Mouse (Mus musculus): Measurements from ENCODE around the gene Ndufs5. TPM values are rescaled to one million over a fixed set of nuclear protein-coding genes. Genes with fewer than 3 reads are reported as not detected.
A peak's percentile ranks its signal among the peaks of the same experiment; 100 is the strongest.

The Ndufs5 gene
- 352 and 406 TPM in 2 replicates for polyA plus RNA-seq (2015; fragmentation: Nextera tagmentation; extraction: Ambion mirVana)

- Histone ChIP-seq H3K4me1 (peaks cover 10% of the 10 kb centered on the region), H3K36me3 (ENCODE audit: poor library complexity, severe bottlenecking) (peaks cover 26% of the 10 kb centered on the region), H3K27me3 (no peaks in the 10 kb centered on the region), H3K4me3 (peak within 1 kb of the TSS; percentile 87), H3K9ac (peak within 1 kb of the TSS; percentile 93), H3K9me3 (replicated peaks) (no peaks in the 10 kb centered on the region), H3K27ac (peak within 1 kb of the TSS; percentile 52; the same call in 1 of the 2 replicates), H3K4me2 (peak within 1 kb of the TSS; percentile 86)
- ATAC-seq: peak; percentile 98
- WGBS: under 1% methylated on average over 40 of the region's 40 CpGs
Measured at GRCm38 (mm10) chr4:123717574-123718433, at the start of gene Ndufs5. Gene Ndufs5, minus strand, starts transcription at chr4:123718202.

- Histone ChIP-seq H3K27ac (no peak overlapping the region), H3K9ac (no peak overlapping the region), H3K27me3 (no peaks in the 10 kb centered on the region), H3K36me3 (ENCODE audit: poor library complexity, severe bottlenecking) (no peaks in the 10 kb centered on the region), H3K4me3 (no peak overlapping the region), H3K4me2 (no peak overlapping the region), H3K4me1 (no peaks in the 10 kb centered on the region), H3K9me3 (replicated peaks) (no peaks in the 10 kb centered on the region)
- no peak for ATAC-seq
- WGBS: 87% methylated on average over 6 of the region's 6 CpGs
Measured at GRCm38 (mm10) chr4:123765071-123765470, 47.1 kb upstream of the Ndufs5 start.

GRCm38 (mm10) chr4:123758306-123758705 is 40.3 kb upstream of the Ndufs5 start:
- Histone ChIP-seq H3K4me3 (no peak overlapping the region), H3K9ac (no peak overlapping the region), H3K27me3 (no peaks in the 10 kb centered on the region), H3K4me1 (no peaks in the 10 kb centered on the region), H3K36me3 (ENCODE audit: poor library complexity, severe bottlenecking) (no peaks in the 10 kb centered on the region), H3K27ac (no peak overlapping the region), H3K4me2 (no peak overlapping the region), H3K9me3 (replicated peaks) (no peaks in the 10 kb centered on the region)
- ATAC-seq: no peak
- WGBS: 63% methylated on average over 4 of the region's 4 CpGs

DNA sequence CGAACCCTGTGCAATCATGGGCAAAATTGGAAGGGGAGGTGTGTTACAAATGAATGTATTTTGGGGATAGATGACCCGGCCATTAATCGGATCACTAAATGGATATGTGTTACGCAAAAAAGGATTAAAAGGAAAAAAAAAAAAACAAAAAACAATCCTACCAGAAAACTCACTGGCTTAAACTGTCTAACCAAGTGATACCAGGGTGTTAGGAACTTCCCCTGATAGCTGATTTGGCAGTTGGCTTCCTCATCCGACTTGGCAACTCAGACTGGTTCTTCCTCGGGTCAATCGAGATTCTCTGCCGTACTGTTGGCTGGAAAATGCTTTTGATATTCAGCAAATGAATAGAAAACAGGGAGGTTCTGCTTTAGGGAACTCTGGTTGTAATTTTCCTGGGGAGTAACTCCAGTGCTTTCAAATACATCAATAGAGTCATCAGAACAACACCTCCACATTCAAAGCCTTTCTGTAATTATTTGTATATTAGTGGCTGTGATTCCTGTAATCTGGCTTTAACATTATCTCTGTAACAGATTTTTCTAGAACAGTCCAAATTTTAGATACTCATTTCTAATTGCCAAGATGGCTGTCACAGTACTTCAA is 32.8 kb upstream of the Ndufs5 start:
- 0% methylated on average over 8 of the region's 8 CpGs for WGBS
- no peaks in the 10 kb centered on the region for H3K27me3 ChIP-seq
- peak overlapping the region; percentile 70 for H3K4me2 ChIP-seq
- H3K9me3 ChIP-seq (replicated peaks): no peaks in the 10 kb centered on the region
- no peaks in the 10 kb centered on the region for H3K36me3 ChIP-seq (ENCODE audit: poor library complexity, severe bottlenecking)
- H3K9ac ChIP-seq: peak overlapping the region; percentile 96
- peaks cover 29% of the 10 kb centered on the region for H3K4me1 ChIP-seq
- peak overlapping the region; percentile 99 for H3K4me3 ChIP-seq
- ATAC-seq: no peak
- peak overlapping the region; percentile 92; the same call in 1 of the 2 replicates for H3K27ac ChIP-seq

- Histone ChIP-seq H3K27ac (peak within 1 kb of the TSS; percentile 92), H3K27me3 (no peaks in the 10 kb centered on the region), H3K9me3 (replicated peaks) (no peaks in the 10 kb centered on the region), H3K36me3 (ENCODE audit: poor library complexity, severe bottlenecking) (no peaks in the 10 kb centered on the region), H3K4me1 (peaks cover 32% of the 10 kb centered on the region), H3K4me3 (peak within 1 kb of the TSS; percentile 99), H3K4me2 (peak within 1 kb of the TSS; percentile 70), H3K9ac (peak within 1 kb of the TSS; percentile 96)
- WGBS: 0% methylated on average over 44 of the region's 46 CpGs
- ATAC-seq: peak; percentile 99
Measured at GRCm38 (mm10) chr4:123750152-123750651, 32.2 kb upstream of the Ndufs5 start, which contains the start of gene Akirin1. Gene Akirin1, minus strand, starts transcription at chr4:123750345.

GRCm38 (mm10) chr4:123749484-123750130 is 31.6 kb upstream of the Ndufs5 start:
- Histone ChIP-seq H3K4me1 (peaks cover 35% of the 10 kb centered on the region), H3K36me3 (ENCODE audit: poor library complexity, severe bottlenecking) (no peaks in the 10 kb centered on the region), H3K4me2 (peak overlapping the region; percentile 70), H3K9ac (peak overlapping the region; percentile 96), H3K27me3 (no peaks in the 10 kb centered on the region), H3K4me3 (peak overlapping the region; percentile 99), H3K27ac (peak overlapping the region; percentile 92), H3K9me3 (replicated peaks) (no peaks in the 10 kb centered on the region)
- under 1% methylated on average over 53 of the region's 55 CpGs for WGBS
- peak; percentile 80 for ATAC-seq

- WGBS: 16% methylated on average over 10 of the region's 10 CpGs
- H3K4me3 ChIP-seq: peak overlapping the region; percentile 99
- H3K27ac ChIP-seq: peak overlapping the region; percentile 92; the same call in 1 of the 2 replicates
Measured at GRCm38 (mm10) chr4:123748726-123749415, 30.9 kb upstream of the Ndufs5 start.

DNA sequence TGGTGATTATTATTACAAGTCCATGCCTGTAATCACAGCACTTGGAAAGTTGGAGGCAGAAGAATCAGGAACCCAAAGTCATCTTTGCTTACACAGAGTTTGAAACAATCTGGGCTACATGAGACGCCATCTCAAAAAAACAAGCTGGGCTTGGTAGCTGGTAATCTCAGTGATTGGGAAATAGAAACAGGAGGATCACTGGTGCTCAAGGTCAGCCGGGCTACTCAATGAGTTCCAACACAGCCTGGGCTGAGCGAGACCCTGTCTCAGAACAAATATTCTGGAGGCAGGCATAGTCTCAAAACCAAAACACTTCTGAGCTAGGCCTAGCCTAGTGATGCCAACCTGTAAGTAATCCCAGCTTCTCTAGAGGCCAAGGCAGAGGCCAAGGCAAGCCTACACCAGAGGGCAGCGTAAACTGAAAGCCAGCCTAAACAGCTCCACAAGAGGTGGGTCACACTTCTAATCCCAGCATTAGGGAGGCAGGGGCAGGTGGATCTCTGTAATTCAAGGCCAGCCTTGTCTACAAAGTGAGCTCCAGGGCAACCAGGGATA is 27.3 kb upstream of the Ndufs5 start:
- Histone ChIP-seq H3K27me3 (no peaks in the 10 kb centered on the region), H3K27ac (no peak overlapping the region), H3K9me3 (replicated peaks) (no peaks in the 10 kb centered on the region), H3K4me2 (no peak overlapping the region), H3K4me3 (no peak overlapping the region), H3K36me3 (ENCODE audit: poor library complexity, severe bottlenecking) (peaks cover 29% of the 10 kb centered on the region), H3K9ac (no peak overlapping the region), H3K4me1 (peaks cover 35% of the 10 kb centered on the region)
- 93% methylated on average over 4 of the region's 4 CpGs for WGBS
- no peak for ATAC-seq

More at GRCm38 (mm10) chr4:123748726-123749415, 30.9 kb upstream of the Ndufs5 start:
- no peak for ATAC-seq
- Histone ChIP-seq H3K9ac (peak overlapping the region; percentile 96), H3K4me1 (peaks cover 35% of the 10 kb centered on the region), H3K4me2 (peak overlapping the region; percentile 70), H3K9me3 (replicated peaks) (no peaks in the 10 kb centered on the region), H3K27me3 (no peaks in the 10 kb centered on the region), H3K36me3 (ENCODE audit: poor library complexity, severe bottlenecking) (no peaks in the 10 kb centered on the region)

DNA sequence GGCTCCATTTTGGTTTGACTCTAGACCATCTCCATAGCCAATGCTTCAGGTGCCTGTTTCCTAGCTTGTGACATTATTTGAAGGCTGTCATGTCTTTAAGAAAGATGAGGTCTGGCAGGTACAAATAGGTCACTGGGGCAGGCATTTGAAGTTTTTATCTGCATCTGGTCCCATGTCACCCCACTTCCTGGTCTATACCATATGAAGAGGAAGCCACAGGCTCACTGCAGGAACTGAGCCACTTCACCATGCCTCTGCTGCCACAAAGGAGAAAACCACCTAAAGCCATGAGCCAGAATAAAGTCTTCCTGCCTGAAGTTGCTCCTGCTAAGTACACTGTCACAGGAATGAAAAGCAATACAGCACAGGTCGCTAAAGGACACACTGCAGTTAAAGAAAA is 24.9 kb upstream of the Ndufs5 start:
- no peak for ATAC-seq
- no peak overlapping the region for H3K9ac ChIP-seq
- H3K27ac ChIP-seq: no peak overlapping the region
- no peak overlapping the region for H3K4me3 ChIP-seq
- no peaks in the 10 kb centered on the region for H3K9me3 ChIP-seq (replicated peaks)
- peaks cover 53% of the 10 kb centered on the region for H3K36me3 ChIP-seq (ENCODE audit: poor library complexity, severe bottlenecking)
- no peak overlapping the region for H3K4me2 ChIP-seq
- H3K4me1 ChIP-seq: peaks cover 23% of the 10 kb centered on the region
- H3K27me3 ChIP-seq: no peaks in the 10 kb centered on the region
- WGBS: 81% methylated on average over 1 of the region's 1 CpGs

DNA sequence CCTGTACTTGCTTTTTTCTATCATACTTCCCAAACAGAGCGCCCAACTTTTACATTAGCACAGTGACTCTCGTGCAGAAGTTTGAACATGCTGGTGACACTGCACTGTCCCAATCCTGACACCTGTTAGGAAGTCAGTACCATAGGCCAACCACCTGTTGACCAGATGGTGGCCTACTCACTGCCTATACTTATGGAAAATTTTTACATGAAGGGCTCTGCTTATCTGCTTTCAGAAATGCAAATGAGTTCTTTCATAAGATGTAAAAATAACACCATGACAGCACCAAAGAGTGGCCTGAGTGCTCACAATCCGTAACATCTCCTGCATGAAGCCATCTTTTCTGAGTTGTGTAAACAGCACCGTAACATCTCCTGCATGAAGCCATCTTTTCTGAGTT is 20.7 kb upstream of the Ndufs5 start:
- peaks cover 81% of the 10 kb centered on the region for H3K36me3 ChIP-seq (ENCODE audit: poor library complexity, severe bottlenecking)
- WGBS: 93% methylated on average over 4 of the region's 4 CpGs
- H3K27me3 ChIP-seq: no peaks in the 10 kb centered on the region
- H3K9me3 ChIP-seq (replicated peaks): no peaks in the 10 kb centered on the region
- no peak overlapping the region for H3K4me3 ChIP-seq
- no peak overlapping the region for H3K4me2 ChIP-seq
- H3K27ac ChIP-seq: no peak overlapping the region
- no peaks in the 10 kb centered on the region for H3K4me1 ChIP-seq
- H3K9ac ChIP-seq: no peak overlapping the region
- ATAC-seq: no peak

DNA sequence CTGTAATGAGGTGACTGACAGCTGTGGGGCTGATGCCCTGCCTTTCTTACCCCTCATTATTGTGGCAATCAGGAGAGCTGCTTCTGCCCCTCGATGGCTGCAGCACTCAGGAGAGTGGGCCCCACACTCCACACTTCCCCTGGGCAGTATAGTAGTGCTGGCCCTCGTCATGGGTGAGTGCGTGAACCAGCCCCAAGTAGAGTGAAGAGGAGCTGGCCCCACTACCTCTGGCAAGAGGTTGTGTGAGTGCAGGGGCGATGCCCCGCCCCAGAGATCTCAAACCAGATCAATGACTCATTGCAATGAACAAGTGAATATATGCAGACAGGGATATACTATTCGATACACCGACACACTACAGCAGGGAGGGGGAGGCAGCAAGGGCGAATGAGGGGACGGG is 15.5 kb upstream of the Ndufs5 start:
- no peak overlapping the region for H3K4me2 ChIP-seq
- H3K4me1 ChIP-seq: no peaks in the 10 kb centered on the region
- no peak overlapping the region for H3K27ac ChIP-seq
- H3K9ac ChIP-seq: no peak overlapping the region
- WGBS: 93% methylated on average over 9 of the region's 9 CpGs
- H3K36me3 ChIP-seq (ENCODE audit: poor library complexity, severe bottlenecking): peaks cover 53% of the 10 kb centered on the region
- H3K4me3 ChIP-seq: no peak overlapping the region
- 0 out of 2 replicates have a peak, but pooled peaks have one; percentile 24 for ATAC-seq
- H3K9me3 ChIP-seq (replicated peaks): no peaks in the 10 kb centered on the region
- H3K27me3 ChIP-seq: no peaks in the 10 kb centered on the region

Measured in forebrain, embryonic 13.5 days (tissue).